Mouse (Mus musculus) erythroblast, embryonic 14.5 days (primary cell): ENCODE results near the gene Dgkz.

Source experiments
- GATA1 ChIP-seq: IDR thresholded peaks from 2 replicates; pipeline ENCODE4 v1.6.1; 2012; ENCODE audit warnings: low read length, inconsistent platforms, mixed read lengths
- TAL1 ChIP-seq: IDR thresholded peaks from 3 replicates; pipeline ENCODE4 v1.6.1; 2012; ENCODE audit warnings: low read length, inconsistent platforms, mixed read lengths

GRCm38 (mm10) chr2:91977960-91978359 is 2.3 kb upstream of the Dgkz start:
- no peak for TF ChIP-seq GATA1
- no peak for TF ChIP-seq TAL1
